Mouse (Mus musculus) layer of hippocampus, adult 18-20 months (tissue): ENCODE measurements around the gene Gpr161. TPM values are rescaled to one million over a fixed set of nuclear protein-coding genes. Genes with fewer than 3 reads are reported as not detected.

Experiments
- total RNA-seq, 2 experiments: library from RNA; stranded (reverse); gene quantifications; 2 replicates each; pipeline ENCODE4 v1.2.3; 2021

The Gpr161 gene
- total RNA-seq, 2 experiments from 2014 or later: 75.9 to 82.9 TPM

Other genes with a start within 250 kb of the Gpr161 start
- not detected for gene Tbx19, start 135.0 kb upstream of the Gpr161 start, total RNA-seq
- gene Sft2d2, start 101.4 kb upstream of the Gpr161 start, total RNA-seq: 10 to 100 TPM; 14.6 to 14.7 TPM
- gene Tiprl, start 58.8 kb upstream of the Gpr161 start, total RNA-seq: 10 to 100 TPM; 63.0 to 67.1 TPM
- 10 to 100 TPM; 84.8 to 86.0 TPM for gene Dcaf6, start 164.7 kb downstream of the Gpr161 start, total RNA-seq
- 100 to 1,000 TPM; 120 to 127 TPM for gene Mpc2, start 164.8 kb downstream of the Gpr161 start, total RNA-seq
- gene Adcy10, start 189.4 kb downstream of the Gpr161 start, total RNA-seq: under 1 TPM; 0.27 to 0.38 TPM